Mouse (Mus musculus): ENCODE results near the gene Ap2a2. TPM values are rescaled to one million over a fixed set of nuclear protein-coding genes. Genes with fewer than 3 reads are reported as not detected.
A peak's percentile ranks its signal among the peaks of the same experiment; 100 is the strongest.
"Not testable (repeated sequence)": the region's sequence is repeated elsewhere in the genome, so short reads cannot be mapped to it uniquely, and the experiment has no call there.

Gene Ap2a2
- total RNA-seq, 2 experiments from 2014 or later, result 238 to 254 TPM

- DNase-seq (ENCODE audit: extremely low spot score in 1 of 2, low spot score in 1 of 2), result no peak
These were observed 3.0 kb upstream of the Ap2a2 start for GRCm38 (mm10) chr7:141558946-141559345.

GRCm38 (mm10) chr7:141559726-141560325 is 2.1 kb upstream of the Ap2a2 start:
- DNase-seq (ENCODE audit: extremely low spot score in 1 of 2, low spot score in 1 of 2), result no peak

- no peak for DNase-seq (ENCODE audit: extremely low spot score in 1 of 2, low spot score in 1 of 2)
These were observed 1.5 kb upstream of the Ap2a2 start for GRCm38 (mm10) chr7:141560471-141560870.

- DNase-seq (ENCODE audit: extremely low spot score in 1 of 2, low spot score in 1 of 2), result no peak
These were observed 463 bp downstream of the Ap2a2 start for GRCm38 (mm10) chr7:141562421-141562851.

- DNase-seq (ENCODE audit: extremely low spot score in 1 of 2, low spot score in 1 of 2), result peak in 1 of 2 experiments; percentile 38
These were observed 967 bp downstream of the Ap2a2 start for GRCm38 (mm10) chr7:141562852-141563427.

GRCm38 (mm10) chr7:141564561-141564960 is 2.6 kb downstream of the Ap2a2 start:
- no peak for DNase-seq (ENCODE audit: extremely low spot score in 1 of 2, low spot score in 1 of 2)

- DNase-seq (ENCODE audit: extremely low spot score in 1 of 2, low spot score in 1 of 2), result no peak
These were observed 4.6 kb downstream of the Ap2a2 start for GRCm38 (mm10) chr7:141566587-141566986.

GRCm38 (mm10) chr7:141569283-141569803 is 7.4 kb downstream of the Ap2a2 start:
- no peak for DNase-seq (ENCODE audit: extremely low spot score in 1 of 2, low spot score in 1 of 2)

- no peak for DNase-seq (ENCODE audit: extremely low spot score in 1 of 2, low spot score in 1 of 2)
These were observed 7.9 kb downstream of the Ap2a2 start for GRCm38 (mm10) chr7:141569916-141570315.

GRCm38 (mm10) chr7:141570625-141571295 is 8.8 kb downstream of the Ap2a2 start:
- DNase-seq (ENCODE audit: extremely low spot score in 1 of 2, low spot score in 1 of 2), result no peak

- DNase-seq (ENCODE audit: extremely low spot score in 1 of 2, low spot score in 1 of 2), result no peak
These were observed 12.1 kb downstream of the Ap2a2 start for GRCm38 (mm10) chr7:141574041-141574440.

- no peak for DNase-seq (ENCODE audit: extremely low spot score in 1 of 2, low spot score in 1 of 2)
These were observed 13.5 kb downstream of the Ap2a2 start for GRCm38 (mm10) chr7:141575481-141575880.

- DNase-seq (ENCODE audit: extremely low spot score in 1 of 2, low spot score in 1 of 2), result no peak
These were observed 15.8 kb downstream of the Ap2a2 start for GRCm38 (mm10) chr7:141577801-141578200.

- DNase-seq (ENCODE audit: extremely low spot score in 1 of 2, low spot score in 1 of 2), result no peak
These were observed 16.5 kb downstream of the Ap2a2 start for GRCm38 (mm10) chr7:141578511-141578910.

- no peak for DNase-seq (ENCODE audit: extremely low spot score in 1 of 2, low spot score in 1 of 2)
These were observed 17.0 kb downstream of the Ap2a2 start for GRCm38 (mm10) chr7:141578943-141579342.

GRCm38 (mm10) chr7:141581323-141581722 is 19.4 kb downstream of the Ap2a2 start:
- DNase-seq (ENCODE audit: extremely low spot score in 1 of 2, low spot score in 1 of 2), result no peak

- DNase-seq (ENCODE audit: extremely low spot score in 1 of 2, low spot score in 1 of 2), result no peak
These were observed 22.3 kb downstream of the Ap2a2 start for GRCm38 (mm10) chr7:141584048-141584841.

- no peak for DNase-seq (ENCODE audit: extremely low spot score in 1 of 2, low spot score in 1 of 2)
These were observed 23.3 kb downstream of the Ap2a2 start for GRCm38 (mm10) chr7:141585288-141585687.

GRCm38 (mm10) chr7:141585881-141586280 is 23.9 kb downstream of the Ap2a2 start:
- no peak for DNase-seq (ENCODE audit: extremely low spot score in 1 of 2, low spot score in 1 of 2)

GRCm38 (mm10) chr7:141588890-141589289 is 26.9 kb downstream of the Ap2a2 start:
- DNase-seq (ENCODE audit: extremely low spot score in 1 of 2, low spot score in 1 of 2), result no peak

GRCm38 (mm10) chr7:141590249-141590648 is 28.3 kb downstream of the Ap2a2 start:
- not testable (repeated sequence) for DNase-seq (ENCODE audit: extremely low spot score in 1 of 2, low spot score in 1 of 2)

All from layer of hippocampus, postnatal 25 days (tissue).